Mouse (Mus musculus): ENCODE data around the gene Eda.

Eda gene

DNA sequence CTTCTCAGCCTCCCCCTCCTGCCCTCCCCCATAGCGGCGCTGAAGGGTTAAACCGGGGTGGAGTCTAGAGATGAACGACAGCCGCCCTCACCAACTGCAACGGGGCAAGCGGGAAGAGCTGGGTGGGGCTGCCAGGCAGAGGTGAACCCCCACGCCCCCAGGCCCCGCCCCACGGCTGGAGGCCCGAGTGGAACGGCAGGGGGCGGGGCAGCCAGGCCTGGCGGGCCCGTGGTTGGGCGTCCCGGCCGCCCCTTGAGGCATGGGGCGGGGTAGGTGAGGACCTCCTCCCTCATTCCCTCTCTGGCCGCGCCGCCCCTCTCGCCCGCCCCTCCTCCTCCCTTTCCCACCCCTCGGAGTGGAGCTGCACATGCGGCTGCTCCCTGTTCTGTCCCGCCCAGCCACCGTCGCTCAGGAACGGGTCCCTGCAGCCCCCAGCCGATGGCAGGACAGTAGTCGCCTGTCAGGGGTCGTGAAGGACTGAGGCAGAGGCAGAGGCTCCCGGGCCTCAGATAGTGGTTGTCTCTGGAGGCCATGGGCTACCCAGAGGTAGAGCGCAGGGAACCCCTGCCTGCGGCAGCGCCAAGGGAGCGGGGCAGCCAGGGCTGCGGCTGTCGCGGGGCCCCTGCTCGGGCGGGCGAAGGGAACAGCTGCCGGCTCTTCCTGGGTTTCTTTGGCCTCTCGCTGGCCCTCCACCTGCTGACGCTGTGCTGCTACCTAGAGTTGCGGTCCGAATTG, at the start of gene Eda:
TSS of gene Eda (plus strand) at position 357 of the 735 bp plus-strand sequence.
- in situ Hi-C loops (cut with MboI, MseI) = loop anchor here (5.0 kb wide), 1 partner anchor 118 kb away; no protein-coding TSS in a partner anchor

- in situ Hi-C loops (cut with MboI, MseI) = no loop called here
These were observed 14.4 kb upstream of the Eda start for GRCm38 (mm10) chrX:99961002-99961401.

DNA sequence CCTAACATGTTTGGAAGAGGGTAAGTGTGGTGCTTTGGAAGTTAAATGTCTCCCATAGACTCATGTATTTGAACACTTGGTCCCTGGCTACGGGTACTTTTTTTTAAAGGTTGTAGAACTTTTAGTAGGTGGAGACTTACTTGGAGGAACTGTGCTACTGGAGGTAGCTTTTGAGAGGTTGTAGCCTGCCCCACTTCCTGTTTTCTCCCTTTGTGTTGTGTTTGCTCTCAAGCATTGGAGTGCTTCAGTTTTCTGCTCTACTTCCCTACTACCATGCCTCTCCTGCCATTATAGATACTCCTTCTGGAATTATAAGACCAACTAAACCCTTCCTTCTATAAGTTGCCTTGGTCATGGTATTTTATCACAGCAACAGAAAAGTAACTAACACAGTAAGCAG, 5.3 kb upstream of the Eda start:
- in situ Hi-C loops (cut with MboI, MseI) = no loop called here

DNA sequence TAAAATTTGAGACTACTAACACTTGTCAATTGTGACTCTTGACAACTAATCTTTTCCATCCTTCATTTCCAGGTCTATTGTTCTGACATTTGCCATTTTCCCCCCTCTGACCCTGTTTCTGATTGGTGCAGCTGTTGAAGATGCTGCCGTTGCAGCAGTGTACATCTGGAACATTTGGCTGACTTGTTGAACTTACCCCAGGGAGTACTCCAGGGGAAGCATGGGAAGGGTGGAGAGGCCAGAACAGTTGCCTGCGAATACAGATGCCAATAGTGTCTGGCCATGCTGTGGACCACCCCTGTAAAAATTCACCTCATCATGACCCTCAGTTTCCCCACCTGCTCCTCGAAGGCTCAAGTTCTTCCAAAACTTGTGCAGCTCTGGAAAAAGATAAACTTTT, 1.0 kb upstream of the Eda start:
- in situ Hi-C loops (cut with MboI, MseI) = no loop called here

DNA sequence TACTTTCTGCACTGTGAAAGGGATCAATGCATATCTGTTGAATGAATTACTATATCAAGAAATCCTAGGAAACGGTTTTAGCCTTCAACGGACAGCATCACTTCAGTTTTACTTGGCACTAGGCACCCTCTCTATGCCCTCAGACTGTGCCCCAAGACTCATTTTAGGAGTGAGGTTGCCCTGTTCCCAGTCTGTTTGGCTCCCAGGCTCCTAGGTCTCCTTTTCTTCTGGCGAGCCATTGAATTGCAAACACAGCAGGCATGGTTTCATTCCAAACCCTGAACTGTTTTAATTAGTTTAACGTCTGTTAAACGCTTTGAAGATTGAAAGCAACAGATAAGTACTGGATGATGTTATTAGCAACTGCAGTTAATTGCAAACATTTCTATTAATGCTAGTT, 603 bp upstream of the Eda start:
- in situ Hi-C loops (cut with MboI, MseI) = loop anchor here (5.0 kb wide), 1 partner anchor 118 kb away; no protein-coding TSS in a partner anchor

DNA sequence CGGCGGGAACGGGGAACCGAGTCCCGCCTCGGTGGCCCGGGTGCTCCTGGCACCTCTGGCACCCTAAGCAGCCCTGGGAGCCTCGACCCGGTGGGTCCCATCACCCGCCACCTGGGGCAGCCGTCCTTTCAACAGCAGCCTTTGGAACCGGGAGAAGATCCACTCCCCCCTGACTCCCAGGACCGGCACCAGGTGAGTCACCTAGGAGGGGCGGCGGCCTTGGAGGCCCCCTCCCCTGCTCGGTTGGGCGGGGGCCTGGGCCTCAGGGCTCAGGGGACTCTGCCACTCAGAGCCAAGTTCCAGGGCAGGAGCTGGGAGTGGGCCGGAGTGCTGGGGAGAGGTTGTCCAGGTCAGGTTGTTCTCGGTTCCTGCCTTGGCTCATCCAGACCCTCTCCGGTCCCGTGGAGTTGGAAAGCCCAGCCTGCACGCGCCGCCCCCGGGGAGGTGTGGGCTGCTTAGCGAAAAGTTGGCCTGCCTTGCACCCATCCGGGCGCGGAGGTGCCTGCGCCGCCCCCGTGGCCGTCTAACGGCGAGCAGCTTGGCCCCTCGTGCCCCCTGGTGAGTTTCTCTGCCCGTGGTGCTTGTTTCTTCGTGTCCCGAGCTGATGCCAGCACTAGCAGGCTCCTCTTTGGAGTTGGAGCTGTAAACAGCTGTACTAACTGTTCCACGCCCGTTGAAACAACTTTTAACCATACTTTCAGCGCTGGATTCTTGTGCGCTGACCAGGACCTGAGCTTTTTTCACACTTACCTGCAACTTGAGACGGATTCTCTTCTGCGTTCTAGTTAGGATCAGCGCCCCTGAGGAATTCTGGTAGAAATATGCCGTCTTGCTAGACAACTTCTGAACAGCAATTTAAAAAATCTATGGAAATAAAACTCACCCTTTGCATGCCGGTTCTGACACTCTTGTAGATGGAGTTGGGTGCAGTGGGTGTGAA, 849 bp downstream of the Eda start:
- in situ Hi-C loops (cut with MboI, MseI) = loop anchor here (5.0 kb wide), 1 partner anchor 119 kb away; no protein-coding TSS in a partner anchor

- in situ Hi-C loops (cut with MboI, MseI) = loop anchor here (5.0 kb wide), 1 partner anchor 121 kb away; no protein-coding TSS in a partner anchor
These were observed 2.9 kb downstream of the Eda start for GRCm38 (mm10) chrX:99978354-99978753.

DNA sequence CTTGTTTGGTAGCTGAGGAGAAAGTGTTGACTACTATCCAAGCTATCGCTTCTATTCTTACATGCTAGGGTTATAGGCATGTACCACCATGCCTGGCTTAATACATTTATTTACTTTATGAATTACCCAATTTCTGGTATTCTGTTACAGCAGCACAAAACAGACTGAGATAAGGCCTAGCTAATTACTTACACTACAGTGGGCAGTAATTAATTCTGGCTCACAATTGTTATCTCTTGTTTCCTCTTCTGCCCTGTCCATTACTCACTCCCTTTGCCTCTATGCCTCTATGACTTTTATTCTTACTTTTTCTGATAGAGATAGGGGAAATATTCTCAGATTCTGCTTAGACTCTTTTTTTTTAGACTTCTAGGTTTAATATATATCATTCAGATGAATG, 18.0 kb downstream of the Eda start:
- in situ Hi-C loops (cut with MboI, MseI) = no loop called here

DNA sequence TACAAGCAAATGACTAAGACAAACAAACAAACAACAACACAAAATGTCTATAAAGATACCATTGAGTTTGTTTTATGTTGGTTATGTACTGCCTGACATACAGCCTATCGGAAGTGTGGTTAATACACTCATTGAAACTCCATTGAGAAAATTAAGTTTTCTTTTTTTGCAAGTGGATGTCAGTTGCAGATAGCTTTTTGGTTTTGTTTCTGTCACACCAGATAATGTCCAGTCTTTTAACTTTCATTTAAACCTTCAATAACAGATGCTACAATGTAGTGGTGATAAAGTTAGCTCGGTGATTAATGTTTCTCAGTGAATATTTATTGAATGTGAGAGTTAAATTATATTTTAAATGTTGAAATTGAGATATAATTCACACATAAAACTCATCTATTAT, 23.9 kb downstream of the Eda start:
- in situ Hi-C loops (cut with MboI, MseI) = no loop called here

DNA sequence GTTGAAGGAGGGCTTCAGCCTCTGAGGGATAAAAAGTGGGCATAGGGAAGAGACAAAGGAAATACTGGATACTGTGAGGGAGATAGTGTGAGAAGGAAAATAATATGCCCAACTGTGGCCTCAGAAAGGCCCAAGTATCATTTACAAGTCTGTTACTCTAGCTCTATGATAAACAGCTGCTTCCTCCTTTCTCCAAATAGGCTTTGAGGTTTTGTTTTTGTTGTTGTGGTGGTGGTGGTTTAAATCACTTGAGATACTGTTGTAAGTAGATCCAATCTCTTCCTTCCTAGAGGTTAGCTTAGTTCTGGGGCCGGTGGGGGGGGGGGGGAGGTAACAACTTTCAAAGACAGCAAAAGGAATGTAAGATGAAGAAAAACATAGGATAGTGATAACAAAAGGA, 143.0 kb downstream of the Eda start:
- in situ Hi-C loops (cut with MboI, MseI) = no loop called here

DNA sequence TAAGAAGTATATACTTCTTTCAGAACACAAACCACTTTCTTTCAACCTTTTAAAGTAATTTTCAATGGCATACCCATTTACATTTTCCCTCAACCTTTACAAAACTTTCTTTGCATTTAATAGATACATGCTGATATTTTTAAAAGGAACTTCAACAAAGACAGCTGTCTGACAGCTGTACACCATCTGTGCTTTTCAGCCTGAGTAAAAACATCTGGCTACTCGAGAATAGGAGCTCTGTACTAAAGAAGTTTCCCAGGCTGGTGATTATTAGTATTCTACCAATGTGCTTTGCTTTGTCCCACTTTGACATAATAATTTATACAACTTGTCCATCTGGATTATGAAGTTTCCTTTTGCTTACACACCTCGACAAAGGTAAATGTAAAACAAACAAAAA, 219.9 kb downstream of the Eda start:
- in situ Hi-C loops (cut with MboI, MseI) = no loop called here

DNA sequence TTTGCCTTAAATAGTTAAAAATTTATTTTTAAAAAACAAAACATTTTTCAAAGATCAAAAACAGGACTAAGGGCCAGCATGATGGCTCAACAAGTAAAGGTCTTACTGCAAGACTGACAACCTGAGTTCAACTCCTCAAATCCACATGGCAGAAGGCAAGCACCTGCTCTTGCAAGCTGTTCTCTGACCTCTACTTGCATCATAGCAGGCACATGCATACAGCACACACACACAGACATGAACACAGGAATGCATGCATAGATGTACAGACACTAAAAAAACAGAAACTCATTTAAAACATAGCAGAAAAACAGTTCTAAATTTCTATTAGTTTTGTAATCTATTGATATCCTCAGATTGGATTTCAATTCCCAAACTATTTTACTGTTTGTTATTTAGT, 338.2 kb downstream of the Eda start:
- in situ Hi-C loops (cut with MboI, MseI) = no loop called here

DNA sequence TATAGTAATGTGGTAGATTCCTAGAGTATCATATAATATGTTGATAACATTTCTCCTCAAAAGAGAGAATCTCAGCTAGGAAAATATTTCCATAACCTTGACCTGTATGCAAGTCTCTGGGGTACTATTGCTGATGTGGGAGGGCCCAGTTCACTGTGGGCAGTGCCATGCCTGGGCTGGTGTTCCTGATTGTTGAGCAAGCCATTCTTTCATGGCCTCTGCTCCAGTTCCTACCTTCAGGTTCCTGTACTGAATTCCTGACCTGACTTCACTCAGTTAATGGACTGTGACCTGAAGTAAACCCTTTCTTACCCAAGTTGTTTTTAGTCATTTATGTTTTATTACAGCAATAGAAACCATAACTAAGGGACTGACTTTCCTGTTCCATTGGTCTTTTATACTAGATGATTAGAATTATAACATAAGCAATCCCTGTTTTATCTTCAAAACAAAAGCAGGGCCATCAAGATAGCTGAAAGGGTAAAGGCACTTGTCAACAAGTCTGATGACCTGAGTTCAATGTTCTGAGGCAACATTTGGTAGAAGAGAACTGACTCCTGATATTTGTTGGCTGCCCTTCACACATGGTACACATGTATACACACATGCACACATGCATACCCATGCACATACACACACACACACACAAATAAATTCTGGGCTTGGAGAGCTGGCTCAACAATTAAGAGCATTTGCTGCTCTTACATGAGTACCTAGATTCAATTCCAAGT, 338.9 kb downstream of the Eda start:
- in situ Hi-C loops (cut with MboI, MseI) = no loop called here

DNA sequence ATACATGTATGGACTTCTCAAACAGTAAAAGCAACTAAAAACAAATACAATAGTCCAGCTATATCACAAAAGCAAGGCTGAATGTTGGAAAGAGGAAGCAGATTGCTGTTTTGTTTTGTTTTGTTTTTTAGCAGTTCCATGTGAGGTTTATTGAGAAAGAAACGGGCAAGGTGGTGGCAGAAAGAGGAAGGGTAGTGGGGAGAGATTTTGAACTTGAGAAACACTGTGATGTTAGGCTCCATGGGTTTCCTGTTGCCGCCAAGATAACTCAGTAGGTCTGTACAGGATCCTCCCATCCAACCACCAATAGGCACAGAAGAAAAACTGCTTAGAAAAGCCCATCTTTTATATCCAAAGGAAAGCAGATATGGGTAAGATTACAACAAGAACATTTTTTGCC, 365.3 kb downstream of the Eda start:
- in situ Hi-C loops (cut with MboI, MseI) = no loop called here

DNA sequence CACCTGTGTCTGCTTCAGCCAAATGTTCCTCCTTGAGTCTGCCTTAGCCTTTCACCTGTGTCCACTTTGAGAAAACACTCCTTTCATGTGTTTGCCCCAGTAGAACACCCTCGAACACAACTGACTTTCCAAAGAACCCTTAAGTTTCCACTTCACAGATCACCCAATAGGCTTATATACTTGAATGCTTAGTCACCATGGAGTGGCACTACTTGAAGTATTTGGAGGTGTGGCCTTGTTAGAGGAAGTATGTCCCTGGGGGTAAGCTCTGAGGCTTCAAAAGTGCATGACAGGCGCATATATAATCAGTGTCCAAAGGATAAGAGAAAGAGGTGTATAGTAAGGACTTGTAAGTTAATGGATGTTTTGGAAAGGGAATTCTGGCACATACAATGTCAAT, 369.0 kb downstream of the Eda start:
- in situ Hi-C loops (cut with MboI, MseI) = no loop called here

- in situ Hi-C loops (cut with MboI, MseI) = no loop called here
These were observed 381.6 kb downstream of the Eda start for GRCm38 (mm10) chrX:100356974-100357373.

- in situ Hi-C loops (cut with MboI, MseI) = no loop called here
These were observed 414.5 kb downstream of the Eda start for GRCm38 (mm10) chrX:100389887-100390286.

DNA sequence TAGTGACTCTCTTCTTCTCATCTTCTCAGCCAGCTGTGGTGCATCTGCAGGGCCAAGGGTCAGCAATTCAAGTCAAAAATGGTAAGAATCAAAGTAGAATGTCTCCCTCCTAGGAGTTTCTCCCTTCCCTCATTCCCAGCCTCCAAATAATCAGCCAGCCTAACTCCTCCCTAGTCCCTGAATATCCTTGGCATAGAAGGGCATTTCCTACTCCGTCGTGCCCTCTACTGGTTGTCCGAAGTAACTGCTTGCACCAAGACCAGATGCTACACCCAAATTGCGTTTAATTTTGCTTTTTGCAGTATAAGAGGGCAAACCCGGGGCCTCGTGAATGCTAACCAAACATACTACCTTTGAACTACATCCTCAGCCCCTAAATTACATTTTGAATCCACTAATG, 416.9 kb downstream of the Eda start:
- in situ Hi-C loops (cut with MboI, MseI) = no loop called here

DNA sequence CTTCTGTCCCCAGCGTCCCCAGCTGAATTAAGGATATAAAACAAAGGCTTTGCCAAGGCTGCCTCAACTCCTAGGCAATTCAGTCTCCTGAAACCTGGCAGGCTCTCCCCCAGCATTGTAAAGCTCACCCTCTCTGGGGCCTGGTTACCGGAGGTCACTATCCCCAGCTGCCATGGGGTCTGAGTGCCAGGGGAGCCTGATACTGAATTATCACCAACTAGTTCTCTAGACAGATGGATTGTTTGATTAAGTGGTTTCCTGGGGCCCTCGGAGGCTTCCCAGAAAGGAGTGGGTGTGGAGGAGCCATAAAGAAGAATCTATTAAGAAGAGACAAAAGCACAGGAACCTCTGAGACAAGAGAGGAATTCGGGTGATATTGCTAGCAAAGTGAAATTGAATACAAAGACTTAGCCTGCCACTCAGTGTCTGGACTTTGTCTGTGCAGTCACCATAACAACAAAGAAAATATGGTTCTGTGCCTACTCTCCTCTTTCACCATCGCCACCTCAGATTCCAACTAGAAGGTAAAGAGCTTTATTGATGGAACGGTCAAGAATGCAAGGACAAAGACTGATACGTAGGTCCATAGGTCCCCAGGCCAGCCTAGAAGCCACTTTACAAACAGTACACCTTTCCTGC, 418.9 kb downstream of the Eda start:
- in situ Hi-C loops (cut with MboI, MseI) = no loop called here

GRCm38 (mm10) chrX:100395026-100395425, 419.6 kb downstream of the Eda start:
- in situ Hi-C loops (cut with MboI, MseI) = no loop called here

DNA sequence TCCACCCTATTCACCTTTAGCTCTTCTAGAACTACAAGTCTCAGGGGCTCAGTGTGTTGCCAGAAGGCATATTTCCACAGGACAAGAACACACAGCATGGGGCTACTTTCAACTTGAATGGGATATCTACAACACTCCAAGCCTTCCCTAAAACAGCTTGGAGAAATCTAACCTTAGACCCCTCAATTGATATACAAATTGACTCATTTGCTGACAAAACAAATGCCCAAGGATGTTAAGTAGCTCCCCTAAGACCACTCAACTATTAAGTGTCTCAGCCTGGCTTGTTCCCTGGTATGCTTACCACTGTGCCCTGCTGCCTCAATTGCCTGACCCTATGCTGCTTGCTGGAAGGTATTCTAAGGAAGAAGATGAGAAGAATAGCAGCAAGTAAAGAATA, 425.5 kb downstream of the Eda start:
- in situ Hi-C loops (cut with MboI, MseI) = no loop called here
